Mouse (Mus musculus): Measurements from ENCODE around the gene Nr2c2. TPM values are rescaled to one million over a fixed set of nuclear protein-coding genes. Genes with fewer than 3 reads are reported as not detected.

Nr2c2 gene
- total RNA-seq, 2 experiments from 2014 or later, result 80.3 to 84.9 TPM

Other genes with a start within 250 kb of the Nr2c2 start
- gene Ccdc174, start 213.3 kb upstream of the Nr2c2 start, total RNA-seq (2021), result 10 to 100 TPM; 21.6 to 25.3 TPM
- 1 to 10 TPM; 1.9 to 3.0 TPM for gene 4930590J08Rik, start 188.6 kb upstream of the Nr2c2 start, total RNA-seq (2021)
- 1 to 10 TPM; 7.3 to 8.5 TPM for gene Fgd5, start 112.5 kb upstream of the Nr2c2 start, total RNA-seq (2021)
- gene Mrps25, start 92.6 kb downstream of the Nr2c2 start, total RNA-seq (2021), result 10 to 100 TPM; 53.0 to 58.5 TPM
- 10 to 100 TPM; 28.8 to 36.5 TPM for gene Rbsn, start 123.5 kb downstream of the Nr2c2 start, total RNA-seq (2021)
- gene Trh, start 153.3 kb downstream of the Nr2c2 start, total RNA-seq (2021), result 1 to 10 TPM; 1.5 to 2.2 TPM